Mouse (Mus musculus) mouse trophoblast stem cell (cell line): ENCODE measurements at regions not wholly inside any gene's neighbourhood (a gene's known extent, or its start where the extent isn't known, plus 50 kb on each side); places are given as distances from the start of the nearest gene placed in this dataset.

Experiments used
- in situ Hi-C, 2 experiments: fragments of 300-500 bp; cut with MseI, MboI; formaldehyde crosslinking; loops; 2 replicates in 1 of 2; 3 replicates in 1 of 2; pipeline ENCODE4 v1.15.1; 2025

DNA sequence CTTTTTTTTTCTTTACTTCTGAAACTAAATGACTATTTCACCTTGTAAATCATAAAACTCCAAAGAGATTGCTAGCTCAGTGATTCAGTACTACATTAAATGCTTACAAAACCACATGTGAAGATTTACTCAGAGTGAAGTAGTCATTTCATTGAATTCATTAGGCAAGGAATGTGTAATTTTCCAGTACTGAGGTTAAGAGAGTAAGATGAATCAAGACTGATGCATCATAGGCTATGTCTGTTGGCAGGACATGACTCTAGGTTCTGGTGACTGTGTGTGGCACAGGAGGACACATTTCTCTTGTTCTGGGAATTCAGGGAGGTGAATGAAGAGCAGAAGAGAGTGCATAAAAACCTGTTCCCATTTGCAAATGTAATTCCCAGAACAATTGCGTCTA lies 741.7 kb downstream of the Slitrk6 start:
- in situ Hi-C loops: no loop called here

GRCm38 (mm10) chr14:110007159-110007558 lies 747.8 kb downstream of the Slitrk6 start:
- in situ Hi-C loops: no loop called here

- in situ Hi-C loops: no loop called here
Observed at GRCm38 (mm10) chr14:109985026-109985425, 769.9 kb downstream of the Slitrk6 start.

GRCm38 (mm10) chr14:109958008-109958407 lies 796.9 kb downstream of the Slitrk6 start:
- in situ Hi-C loops: no loop called here

DNA sequence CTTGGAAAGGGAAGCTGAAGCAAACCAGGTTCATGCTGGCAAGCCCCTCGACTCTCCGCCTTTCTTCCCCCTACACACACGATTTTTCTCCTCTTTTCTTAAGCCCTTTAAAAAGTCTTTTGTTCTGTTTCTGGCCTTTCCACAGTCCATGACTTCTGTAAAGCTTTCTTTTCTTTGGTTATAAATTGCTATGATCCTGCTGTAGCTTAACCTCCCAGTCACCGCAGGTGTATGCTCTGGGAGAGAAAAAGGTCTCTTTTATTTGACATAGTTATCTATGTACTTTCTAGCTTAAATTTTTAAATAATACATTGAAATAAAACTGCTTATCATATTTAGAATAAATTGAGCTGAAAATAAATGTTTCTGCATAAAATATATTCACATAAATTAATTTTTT lies 813.0 kb downstream of the Slitrk6 start:
- in situ Hi-C loops: no loop called here

- in situ Hi-C loops: no loop called here
Observed at GRCm38 (mm10) chr14:109941162-109941561, 813.8 kb downstream of the Slitrk6 start.

GRCm38 (mm10) chr14:109937432-109937831 lies 817.5 kb downstream of the Slitrk6 start:
- in situ Hi-C loops: no loop called here

DNA sequence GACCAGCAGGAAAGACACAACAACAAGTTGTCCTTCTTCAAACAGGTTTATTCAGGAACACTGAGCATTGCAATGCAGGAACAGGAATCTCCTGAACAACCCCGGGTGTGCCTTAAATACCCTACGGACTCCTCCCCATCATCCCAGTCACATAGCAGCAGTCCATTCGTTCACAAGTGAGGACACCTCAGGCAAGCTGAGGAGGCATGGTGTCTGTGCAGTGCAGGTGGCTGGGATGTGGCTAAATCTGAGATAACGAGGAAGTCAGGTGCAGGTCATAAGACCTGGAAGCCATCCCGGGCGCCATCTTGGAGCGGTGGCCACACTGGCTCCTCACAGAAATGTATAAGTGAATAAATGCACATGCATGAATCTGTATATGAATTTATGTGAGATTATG lies 826.0 kb downstream of the Slitrk6 start:
- in situ Hi-C loops: no loop called here

DNA sequence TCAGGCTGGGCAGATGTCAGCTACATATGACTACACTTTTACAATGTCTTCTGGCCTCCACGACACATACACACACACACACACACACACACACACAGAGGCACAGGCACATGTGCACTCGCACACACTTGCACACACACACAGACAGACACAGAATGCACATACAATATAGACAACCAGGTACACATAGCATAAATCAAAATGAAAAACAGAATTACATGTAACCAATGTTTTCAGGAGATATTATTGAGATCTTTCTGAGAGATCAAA lies 863.1 kb downstream of the Slitrk6 start:
- in situ Hi-C loops: loop anchor here in 1 of 2 experiments (25.0 kb wide), 1 partner anchor 870 kb away; the partner anchor contains the start of gene Slitrk6

GRCm38 (mm10) chr14:109891151-109891895 lies 863.6 kb downstream of the Slitrk6 start:
- in situ Hi-C loops: loop anchor here in 1 of 2 experiments (25.0 kb wide), 1 partner anchor 871 kb away; the partner anchor contains the start of gene Slitrk6

- in situ Hi-C loops: loop anchor here in 1 of 2 experiments (25.0 kb wide), 1 partner anchor 885 kb away; the partner anchor contains the start of gene Slitrk6
Observed at GRCm38 (mm10) chr14:109876950-109877663, 877.8 kb downstream of the Slitrk6 start.

- in situ Hi-C loops: no loop called here
Observed at GRCm38 (mm10) chr14:109874230-109874629, 880.7 kb downstream of the Slitrk6 start.

GRCm38 (mm10) chr14:109840354-109841104 lies 914.4 kb downstream of the Slitrk6 start:
- in situ Hi-C loops: no loop called here

GRCm38 (mm10) chr14:109802522-109803126 lies 888.7 kb upstream of the Slitrk1 start:
- in situ Hi-C loops: no loop called here

DNA sequence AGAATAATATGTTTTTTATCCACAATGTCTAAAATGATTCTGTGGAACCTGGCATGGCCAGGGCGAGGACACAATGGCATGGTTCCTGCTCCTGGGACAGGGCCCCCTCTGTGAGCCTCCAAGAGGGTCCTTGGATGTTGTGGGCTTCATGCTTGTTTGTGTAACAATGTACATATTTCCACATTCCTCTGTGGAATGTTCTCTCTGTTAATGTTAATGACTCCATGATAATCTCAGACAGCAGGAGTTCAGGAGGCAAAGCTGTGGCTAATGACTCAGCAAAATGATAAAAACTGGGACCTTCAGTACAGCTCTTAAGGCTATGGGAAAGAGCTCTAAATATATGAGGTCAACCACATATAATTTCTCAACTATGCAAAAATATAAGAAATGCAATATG lies 858.3 kb upstream of the Slitrk1 start:
- in situ Hi-C loops: no loop called here

DNA sequence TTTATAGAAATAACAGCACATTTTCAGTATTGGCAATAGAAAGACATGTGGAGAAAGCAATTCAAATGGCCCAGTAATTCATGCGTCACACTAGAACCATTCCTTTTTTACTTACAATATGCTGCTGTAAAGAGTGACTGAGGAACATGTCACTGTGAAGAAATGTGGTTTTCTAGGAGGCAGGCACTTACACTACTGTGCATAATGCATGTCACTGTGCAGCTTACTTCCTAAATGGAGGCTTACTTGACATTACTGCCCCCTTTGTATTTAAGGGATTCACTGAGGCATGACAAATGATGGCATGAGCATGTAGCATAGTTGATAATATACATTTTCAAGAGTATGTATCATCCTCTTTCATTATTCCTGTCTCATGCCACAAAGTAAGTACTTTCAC lies 846.9 kb upstream of the Slitrk1 start:
- in situ Hi-C loops: no loop called here
